Mouse (Mus musculus): ENCODE data around the gene Dop1a.

DNA sequence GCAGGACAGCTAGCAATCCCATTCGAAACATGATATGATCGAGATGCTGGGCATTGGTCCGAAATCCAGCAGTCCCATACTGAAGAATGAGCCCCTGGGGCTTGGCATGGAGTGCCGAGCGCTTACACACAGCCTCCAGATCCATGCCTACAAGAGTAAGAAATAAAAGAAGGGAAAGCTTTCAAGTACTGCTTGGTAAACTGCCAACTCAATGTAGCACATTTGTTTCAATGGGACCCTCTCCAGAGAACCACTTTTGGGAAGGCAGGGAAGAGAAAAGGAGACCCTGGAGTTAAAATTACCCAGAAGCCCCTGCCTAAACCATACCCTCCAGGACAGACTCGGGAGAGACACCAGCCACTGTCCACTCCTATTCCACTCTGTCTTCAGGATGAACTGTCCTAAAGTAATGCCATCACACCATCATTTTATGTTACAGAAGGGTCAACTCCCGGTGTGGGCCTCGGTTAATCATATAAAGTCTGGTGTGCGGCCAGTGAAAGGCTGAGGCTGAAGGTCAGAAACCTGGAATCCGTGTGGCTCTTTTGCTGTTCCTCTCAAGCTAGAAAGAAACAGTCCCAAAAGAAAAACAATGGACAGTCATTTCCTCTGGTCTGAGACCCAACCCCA is 103.4 kb downstream of the Dop1a start:
- TF ChIP-seq CTCF (IDR thresholded peaks at IDR 0.05) (no peak), POLR2A (IDR thresholded peaks at IDR 0.05; ENCODE audit: insufficient read depth, low read depth, low read length) (no peak)

All from heart, adult 2 months (tissue).